In genomic region chr19:11298939-11299338, GRCm38 (mm10) we compare ENCODE assay signal across 29 mouse cellular contexts. TPM values are rescaled to one million over a fixed set of nuclear protein-coding genes. Genes with fewer than 3 reads are reported as not detected.
"Had no signal": no experiment of that assay in that cellular context is flagged by ENCODE, and none has a peak within 500 bp of the region (broad histone marks: within the 10 kb centered on the region; RNA-seq: fewer than 3 reads in every experiment).

No protein-coding gene starts in this region.

- H3K9me3 ChIP-seq: heart, embryonic 13.5 days; heart, embryonic 15.5 days; hindbrain, embryonic 10.5 days; hindbrain, embryonic 12.5 days; intestine, embryonic 15.5 days; limb, embryonic 13.5 days; limb, embryonic 15.5 days; liver, embryonic 12.5 days had no signal

- H3K4me3 ChIP-seq: gastrocnemius, adult 2 months; heart, adult 2 months; heart, embryonic 13.5 days; heart, embryonic 15.5 days; hindbrain, embryonic 10.5 days; hindbrain, embryonic 12.5 days; intestine, embryonic 15.5 days; layer of hippocampus, adult 2 months; limb, embryonic 13.5 days; limb, embryonic 15.5 days; liver, embryonic 12.5 days had no signal

- H3K27me3 ChIP-seq: heart, embryonic 13.5 days; heart, embryonic 15.5 days; hindbrain, embryonic 12.5 days; intestine, embryonic 15.5 days; limb, embryonic 13.5 days; limb, embryonic 15.5 days; liver, embryonic 12.5 days had no signal

- DNase-seq: gastrocnemius, adult 2 months; gastrocnemius, postnatal 10 days; gastrocnemius, postnatal 25 days; heart, adult 11 months; heart, adult 2 months; heart, postnatal 14 days; heart, postnatal 4 days; kidney, adult 18-20 months; kidney, adult 8-10 months; kidney, postnatal 10 days; kidney, postnatal 25 days; kidney, postnatal 4 days; left cerebral cortex, postnatal 4 days had no signal

- H3K4me1 ChIP-seq: heart, embryonic 13.5 days; heart, embryonic 15.5 days; hindbrain, embryonic 10.5 days; hindbrain, embryonic 12.5 days; intestine, embryonic 15.5 days; limb, embryonic 13.5 days; limb, embryonic 15.5 days; liver, embryonic 12.5 days had no signal

- H3K36me3 ChIP-seq: heart, embryonic 13.5 days; heart, embryonic 15.5 days; hindbrain, embryonic 10.5 days; hindbrain, embryonic 12.5 days; intestine, embryonic 15.5 days; limb, embryonic 13.5 days; limb, embryonic 15.5 days; liver, embryonic 12.5 days had no signal

RNA-seq across cellular contexts. Expression of gene Ms4a5, which starts 15.3 kb away (rescaled TPM):
- total RNA-seq: gastrocnemius, adult 2 months; gastrocnemius, postnatal 10 days; gastrocnemius, postnatal 25 days; heart, adult 2 months; heart, postnatal 14 days; heart, postnatal 4 days; layer of hippocampus, adult 2 months; layer of hippocampus, postnatal 10 days; layer of hippocampus, postnatal 25 days; left cerebral cortex, adult 18-20 months; left cerebral cortex, adult 8-10 months; left cerebral cortex, postnatal 10 days; left cerebral cortex, postnatal 25 days; left cerebral cortex, postnatal 4 days; liver, adult 2 months had no signal

RNA-seq across cellular contexts. Expression of gene Ms4a14, which starts 15.3 kb away (rescaled TPM):
- total RNA-seq: gastrocnemius, adult 2 months; heart, adult 2 months; heart, postnatal 4 days; layer of hippocampus, postnatal 10 days; layer of hippocampus, postnatal 25 days; left cerebral cortex, adult 18-20 months; left cerebral cortex, postnatal 10 days; left cerebral cortex, postnatal 25 days; liver, adult 2 months had no signal

RNA-seq across cellular contexts. Expression of gene Ms4a1, which starts 32.9 kb away (rescaled TPM):
- total RNA-seq: gastrocnemius, adult 2 months; gastrocnemius, postnatal 25 days; layer of hippocampus, adult 2 months; layer of hippocampus, postnatal 25 days; left cerebral cortex, adult 18-20 months; left cerebral cortex, adult 8-10 months; left cerebral cortex, postnatal 25 days had no signal

RNA-seq across cellular contexts. Expression of gene Ms4a7, which starts 37.0 kb away (rescaled TPM):
- total RNA-seq: layer of hippocampus, postnatal 10 days; layer of hippocampus, postnatal 25 days had no signal
